Mouse (Mus musculus): ENCODE results near the gene Wnt5a. TPM values are rescaled to one million over a fixed set of nuclear protein-coding genes. Genes with fewer than 3 reads are reported as not detected.

Wnt5a gene
- polyA plus RNA-seq, 1 experiment from 2014 or later, result 158 TPM

GRCm38 (mm10) chr14:28509441-28510340 lies 5.1 kb downstream of the Wnt5a start:
- H3K27me3 ChIP-seq, result no peaks in the 10 kb centered on the region
- H3K36me3 ChIP-seq, result no peaks in the 10 kb centered on the region
- ATAC-seq (ENCODE audit: insufficient number of reproducible peaks, low FRiP score, low TSS enrichment, low read depth), result peak; percentile 35; the same call in 1 of the 2 replicates
- peak overlapping the region; percentile 75 for H3K4me3 ChIP-seq (replicated peaks)
- H3K4me1 ChIP-seq, result peaks cover 9% of the 10 kb centered on the region
- H3K9ac ChIP-seq, result peak overlapping the region; percentile 90
- WGBS, result under 1% methylated on average over 47 of the region's 47 CpGs
- peak overlapping the region; percentile 76 for H3K4me2 ChIP-seq (replicated peaks)
- H3K27ac ChIP-seq (replicated peaks), result peak overlapping the region; percentile 99
- H3K9me3 ChIP-seq (replicated peaks), result no peaks in the 10 kb centered on the region

- peak overlapping the region; percentile 76 for H3K4me2 ChIP-seq (replicated peaks)
- peak overlapping the region; percentile 90 for H3K9ac ChIP-seq
- ATAC-seq (ENCODE audit: insufficient number of reproducible peaks, low FRiP score, low TSS enrichment, low read depth), result no peak
Measured at GRCm38 (mm10) chr14:28510341-28511028, 5.9 kb downstream of the Wnt5a start.

DNA sequence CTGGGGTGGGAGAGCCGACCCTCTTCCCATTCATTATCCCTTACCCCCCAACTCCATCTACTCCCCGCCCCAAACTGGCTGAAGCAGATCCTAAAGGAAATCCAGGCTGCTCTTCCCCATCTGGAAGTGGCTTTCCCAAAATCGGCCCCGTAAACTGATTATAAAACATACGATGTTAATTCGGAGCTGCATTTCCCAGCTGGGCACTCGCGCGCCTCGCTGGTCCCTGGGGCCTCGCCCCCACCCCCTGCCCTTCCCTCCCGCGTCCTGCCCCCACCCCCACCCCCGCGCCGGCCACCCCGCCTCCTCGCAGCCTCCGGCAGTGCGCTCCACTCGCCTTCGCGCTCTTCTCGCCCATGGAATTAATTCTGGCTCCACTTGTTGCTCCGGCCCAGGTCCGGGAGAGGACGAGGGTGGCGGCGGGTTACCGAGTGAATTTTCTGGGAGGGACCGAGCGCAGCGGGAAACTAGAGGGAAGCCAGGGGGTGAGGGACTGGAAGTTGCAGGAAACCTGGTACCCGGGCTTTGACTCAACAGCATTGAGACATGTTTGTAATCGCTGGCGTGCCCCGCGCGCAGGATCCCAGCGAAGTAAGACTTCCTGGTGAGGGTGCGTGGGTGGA lies 6.6 kb downstream of the Wnt5a start:
- Histone ChIP-seq H3K4me2 (replicated peaks) (peak overlapping the region; percentile 76), H3K36me3 (no peaks in the 10 kb centered on the region; the same call in 1 of the 2 replicates), H3K9ac (peak overlapping the region; percentile 90), H3K4me3 (replicated peaks) (peak overlapping the region; percentile 75), H3K27me3 (no peaks in the 10 kb centered on the region), H3K4me1 (peaks cover 22% of the 10 kb centered on the region), H3K9me3 (replicated peaks) (no peaks in the 10 kb centered on the region), H3K27ac (replicated peaks) (peak overlapping the region; percentile 99)
- under 1% methylated on average over 41 of the region's 41 CpGs for WGBS
- ATAC-seq (ENCODE audit: insufficient number of reproducible peaks, low FRiP score, low TSS enrichment, low read depth), result peak; percentile 40; the same call in 1 of the 2 replicates

More at GRCm38 (mm10) chr14:28510341-28511028, 5.9 kb downstream of the Wnt5a start:
- no peaks in the 10 kb centered on the region; the same call in 1 of the 2 replicates for H3K36me3 ChIP-seq
- peak overlapping the region; percentile 75 for H3K4me3 ChIP-seq (replicated peaks)
- 1% methylated on average over 29 of the region's 29 CpGs for WGBS
- H3K27ac ChIP-seq (replicated peaks), result peak overlapping the region; percentile 99
- peaks cover 16% of the 10 kb centered on the region for H3K4me1 ChIP-seq
- H3K27me3 ChIP-seq, result no peaks in the 10 kb centered on the region
- H3K9me3 ChIP-seq (replicated peaks), result no peaks in the 10 kb centered on the region

DNA sequence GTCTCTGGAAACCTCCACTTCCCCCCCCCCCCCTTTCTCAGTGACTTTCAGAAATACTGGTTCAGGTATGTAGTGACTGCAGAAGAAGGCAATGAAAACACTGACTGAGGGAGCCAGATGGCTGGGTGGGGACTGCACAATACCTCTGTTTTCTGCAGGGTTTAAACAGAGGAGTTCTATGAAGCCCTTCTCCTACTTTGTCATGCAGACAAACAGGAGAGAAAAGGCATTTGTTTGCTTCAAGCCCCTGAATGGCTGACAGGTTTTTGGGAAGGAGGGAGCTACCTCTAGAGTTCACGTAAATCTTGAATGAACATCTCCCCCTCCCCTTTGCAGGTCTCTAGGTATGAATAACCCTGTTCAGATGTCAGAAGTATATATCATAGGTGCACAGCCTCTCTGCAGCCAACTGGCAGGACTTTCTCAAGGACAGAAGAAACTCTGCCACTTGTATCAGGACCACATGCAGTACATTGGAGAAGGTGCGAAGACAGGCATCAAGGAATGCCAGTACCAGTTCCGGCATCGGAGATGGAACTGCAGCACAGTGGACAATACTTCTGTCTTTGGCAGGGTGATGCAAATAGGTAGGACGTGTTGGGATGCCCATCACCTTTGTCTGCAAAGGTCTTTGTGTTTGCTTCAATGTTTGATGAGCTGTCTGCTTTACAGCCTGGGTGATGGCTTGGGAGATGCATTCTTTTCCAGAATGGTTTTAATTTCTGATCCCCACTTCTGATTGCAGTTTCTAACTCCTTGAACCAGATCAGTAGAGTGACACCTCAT lies 8.4 kb downstream of the Wnt5a start:
- no peak for ATAC-seq (ENCODE audit: insufficient number of reproducible peaks, low FRiP score, low TSS enrichment, low read depth)
- Histone ChIP-seq H3K27ac (replicated peaks) (peak overlapping the region; percentile 99), H3K4me1 (peaks cover 37% of the 10 kb centered on the region), H3K36me3 (peaks cover 5% of the 10 kb centered on the region), H3K4me3 (replicated peaks) (peak overlapping the region; percentile 75), H3K9me3 (replicated peaks) (no peaks in the 10 kb centered on the region), H3K27me3 (no peaks in the 10 kb centered on the region), H3K9ac (peak overlapping the region; percentile 90), H3K4me2 (replicated peaks) (peak overlapping the region; percentile 76)
- WGBS, result 55% methylated on average over 5 of the region's 5 CpGs

DNA sequence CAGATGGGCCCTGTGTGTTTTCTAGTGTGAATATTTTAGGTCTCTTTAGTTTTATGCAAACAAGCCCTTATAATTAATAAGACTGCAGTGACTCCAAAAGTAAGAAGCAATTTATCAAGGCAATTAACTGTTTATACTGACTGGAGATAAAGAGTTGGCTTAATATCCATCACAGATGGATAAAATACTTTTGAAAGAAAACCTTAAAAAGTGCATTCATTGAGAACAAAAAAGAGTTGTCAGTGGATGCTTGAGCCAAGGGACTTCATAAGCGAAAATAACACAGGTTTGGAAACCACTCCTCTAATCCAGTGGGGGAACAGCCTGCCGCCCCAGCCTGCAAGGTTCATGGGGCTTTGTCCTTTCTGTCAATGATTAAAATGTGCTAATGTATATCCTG lies 9.6 kb downstream of the Wnt5a start:
- WGBS, result 46% methylated on average over 2 of the region's 2 CpGs
- Histone ChIP-seq H3K27ac (replicated peaks) (peak overlapping the region; percentile 84), H3K36me3 (peaks cover 7% of the 10 kb centered on the region), H3K27me3 (no peaks in the 10 kb centered on the region), H3K4me1 (peaks cover 42% of the 10 kb centered on the region), H3K9ac (peak overlapping the region; percentile 35; the same call in 1 of the 2 replicates), H3K4me3 (replicated peaks) (peak overlapping the region; percentile 75), H3K4me2 (replicated peaks) (peak overlapping the region; percentile 76), H3K9me3 (replicated peaks) (no peaks in the 10 kb centered on the region)
- no peak for ATAC-seq (ENCODE audit: insufficient number of reproducible peaks, low FRiP score, low TSS enrichment, low read depth)

DNA sequence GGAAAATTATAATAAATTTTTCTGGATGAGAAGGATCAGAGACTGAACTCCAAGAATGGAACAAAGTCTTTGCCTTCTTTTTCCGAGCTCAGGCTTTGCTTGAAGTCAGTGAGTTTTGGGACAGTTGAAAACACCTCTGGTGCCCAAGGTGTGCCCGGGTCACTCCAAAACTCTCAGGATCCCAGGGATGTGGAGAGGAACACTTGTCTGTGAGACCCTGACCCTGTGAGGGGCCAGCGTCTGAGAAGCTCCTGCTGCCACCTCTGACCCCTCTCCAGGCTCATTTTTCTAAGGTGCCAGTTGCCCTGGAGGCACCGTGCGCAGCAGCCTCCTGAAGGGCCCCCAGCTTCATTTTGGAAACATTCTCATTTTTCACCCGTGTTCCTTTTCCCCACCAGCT lies 10.8 kb downstream of the Wnt5a start:
- ATAC-seq (ENCODE audit: insufficient number of reproducible peaks, low FRiP score, low TSS enrichment, low read depth), result no peak
- H3K9me3 ChIP-seq (replicated peaks), result no peaks in the 10 kb centered on the region
- H3K4me2 ChIP-seq (replicated peaks), result peak overlapping the region; percentile 76
- no peaks in the 10 kb centered on the region for H3K27me3 ChIP-seq
- H3K36me3 ChIP-seq, result peaks cover 17% of the 10 kb centered on the region
- H3K4me1 ChIP-seq, result peaks cover 45% of the 10 kb centered on the region
- WGBS, result 29% methylated on average over 6 of the region's 6 CpGs
- H3K9ac ChIP-seq, result peak overlapping the region; percentile 31
- H3K27ac ChIP-seq (replicated peaks), result peak overlapping the region; percentile 84
- H3K4me3 ChIP-seq (replicated peaks), result peak overlapping the region; percentile 75

GRCm38 (mm10) chr14:28517631-28518560 lies 13.3 kb downstream of the Wnt5a start:
- no peak for ATAC-seq (ENCODE audit: insufficient number of reproducible peaks, low FRiP score, low TSS enrichment, low read depth)

GRCm38 (mm10) chr14:28521106-28521505 lies 16.6 kb downstream of the Wnt5a start:
- Histone ChIP-seq H3K27ac (replicated peaks) (0 out of 2 replicates have a peak overlapping the region, but pooled peaks have one; percentile 44), H3K9ac (no peak overlapping the region), H3K36me3 (peaks cover 45% of the 10 kb centered on the region), H3K27me3 (no peaks in the 10 kb centered on the region), H3K4me1 (peaks cover 50% of the 10 kb centered on the region), H3K4me2 (replicated peaks) (no peak overlapping the region), H3K4me3 (replicated peaks) (no peak overlapping the region), H3K9me3 (replicated peaks) (no peaks in the 10 kb centered on the region)
- no peak for ATAC-seq (ENCODE audit: insufficient number of reproducible peaks, low FRiP score, low TSS enrichment, low read depth)
- WGBS, result 73% methylated on average over 1 of the region's 1 CpGs

More at GRCm38 (mm10) chr14:28517631-28518560, 13.3 kb downstream of the Wnt5a start:
- Histone ChIP-seq H3K4me2 (replicated peaks) (peak overlapping the region; percentile 76), H3K27ac (replicated peaks) (peak overlapping the region; percentile 84), H3K4me3 (replicated peaks) (peak overlapping the region; percentile 22), H3K36me3 (peaks cover 37% of the 10 kb centered on the region), H3K9ac (no peak overlapping the region), H3K4me1 (peaks cover 49% of the 10 kb centered on the region), H3K27me3 (no peaks in the 10 kb centered on the region), H3K9me3 (replicated peaks) (no peaks in the 10 kb centered on the region)
- 51% methylated on average over 39 of the region's 39 CpGs for WGBS

DNA sequence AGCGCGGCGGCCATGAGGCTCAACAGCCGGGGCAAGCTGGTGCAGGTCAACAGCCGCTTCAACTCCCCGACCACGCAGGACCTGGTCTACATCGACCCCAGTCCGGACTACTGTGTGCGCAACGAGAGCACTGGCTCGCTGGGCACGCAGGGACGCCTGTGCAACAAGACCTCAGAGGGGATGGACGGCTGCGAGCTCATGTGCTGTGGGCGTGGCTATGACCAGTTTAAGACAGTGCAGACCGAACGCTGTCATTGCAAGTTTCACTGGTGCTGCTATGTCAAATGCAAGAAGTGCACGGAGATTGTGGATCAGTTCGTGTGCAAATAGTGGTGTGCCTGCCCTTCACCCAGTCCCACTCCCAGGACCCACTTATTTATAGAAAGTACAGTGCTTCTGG lies 18.1 kb downstream of the Wnt5a start:
- WGBS, result 60% methylated on average over 21 of the region's 21 CpGs
- Histone ChIP-seq H3K4me1 (peaks cover 45% of the 10 kb centered on the region), H3K4me2 (replicated peaks) (no peak overlapping the region), H3K36me3 (peaks cover 40% of the 10 kb centered on the region), H3K27me3 (no peaks in the 10 kb centered on the region), H3K9me3 (replicated peaks) (no peaks in the 10 kb centered on the region), H3K27ac (replicated peaks) (peak overlapping the region; percentile 51; the same call in 1 of the 2 replicates), H3K4me3 (replicated peaks) (no peak overlapping the region), H3K9ac (no peak overlapping the region)
- no peak for ATAC-seq (ENCODE audit: insufficient number of reproducible peaks, low FRiP score, low TSS enrichment, low read depth)
